Mouse (Mus musculus) thymus, adult 2 months (tissue): ENCODE results near the gene Slc35d2.

Experiments
- CTCF ChIP-seq: fragments of 200-500 bp; IDR thresholded peaks from 2 replicates; pipeline ENCODE4 v1.5.1; 2012; ENCODE audit warnings: mild to moderate bottlenecking, control low read depth, low read length, moderate library complexity, borderline replicate concordance; ENCODE audit not compliant: control insufficient read depth, poor library complexity, insufficient read depth; ENCODE audit errors: extremely low read depth
- POLR2A ChIP-seq: fragments of 200-500 bp; IDR thresholded peaks from 2 replicates; pipeline ENCODE4 v1.6.1; 2012; ENCODE audit warnings: mild to moderate bottlenecking, low read length, control low read depth, moderate library complexity; ENCODE audit not compliant: control insufficient read depth, poor library complexity, insufficient read depth; ENCODE audit errors: extremely low read depth

DNA sequence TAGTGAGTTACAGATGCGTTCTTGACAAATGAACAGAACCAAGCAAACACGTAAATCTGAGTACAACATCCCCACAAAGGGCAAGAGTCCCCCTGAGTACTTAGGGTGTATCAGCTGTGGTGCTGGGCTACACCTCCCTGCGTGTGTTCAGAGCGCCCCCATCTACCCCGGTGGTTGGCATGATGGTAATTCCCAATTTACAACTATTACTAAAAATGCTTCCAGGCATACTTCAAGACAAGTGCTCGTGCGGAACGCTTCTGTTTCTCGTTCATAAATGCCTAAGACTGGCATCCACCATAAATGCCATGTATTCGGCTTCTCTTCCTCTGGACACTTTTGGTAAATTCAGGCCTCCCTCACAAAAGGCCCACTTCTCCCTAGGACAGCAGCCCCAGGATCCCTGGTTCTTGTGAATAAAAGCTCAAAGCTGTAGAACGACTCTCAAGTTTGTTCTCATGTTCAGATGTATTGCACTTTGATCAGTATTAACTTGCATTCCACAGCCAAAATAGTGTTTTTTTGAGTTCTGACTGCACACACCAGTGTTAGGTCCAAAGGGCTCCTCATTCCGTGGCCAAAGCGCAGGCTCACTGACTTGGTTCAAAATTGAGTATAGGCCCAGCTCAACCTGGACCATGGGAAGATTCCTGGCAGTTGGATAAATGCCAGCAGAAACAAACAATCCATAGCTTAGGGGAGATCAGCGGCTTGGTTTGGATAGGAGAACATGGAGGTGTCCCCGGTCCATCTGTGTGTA is 628 bp upstream of the Slc35d2 start:
- no peak for TF ChIP-seq CTCF
- no peak for TF ChIP-seq POLR2A
